Mouse (Mus musculus) gastrocnemius, postnatal 36 days (tissue): ENCODE data around the gene Dpysl4. TPM values are rescaled to one million over a fixed set of nuclear protein-coding genes. Genes with fewer than 3 reads are reported as not detected.
A peak's percentile ranks its signal among the peaks of the same experiment; 100 is the strongest.

Experiments
- DNase-seq, 2 experiments: peaks; one replicate each; pipeline ENCODE4 v3.0.0; 2022
- intact Hi-C: fragments of 180-260 bp; cut with DNase I; formaldehyde crosslinking; loops from one replicate; pipeline ENCODE4 v1.15.1; 2025
- total RNA-seq, 2 experiments: library from RNA; stranded (reverse); gene quantifications; 2 replicates each; pipeline ENCODE4 v1.2.3; 2021

The Dpysl4 gene
- total RNA-seq, 2 experiments from 2014 or later = 0.30 to 0.51 TPM

GRCm38 (mm10) chr7:139095282-139095681, 9.5 kb downstream of the Dpysl4 start:
- intact Hi-C loops = no loop called here
- DNase-seq = no peak

GRCm38 (mm10) chr7:139096399-139096798, 10.6 kb downstream of the Dpysl4 start:
- no peak for DNase-seq
- intact Hi-C loops = no loop called here

DNA sequence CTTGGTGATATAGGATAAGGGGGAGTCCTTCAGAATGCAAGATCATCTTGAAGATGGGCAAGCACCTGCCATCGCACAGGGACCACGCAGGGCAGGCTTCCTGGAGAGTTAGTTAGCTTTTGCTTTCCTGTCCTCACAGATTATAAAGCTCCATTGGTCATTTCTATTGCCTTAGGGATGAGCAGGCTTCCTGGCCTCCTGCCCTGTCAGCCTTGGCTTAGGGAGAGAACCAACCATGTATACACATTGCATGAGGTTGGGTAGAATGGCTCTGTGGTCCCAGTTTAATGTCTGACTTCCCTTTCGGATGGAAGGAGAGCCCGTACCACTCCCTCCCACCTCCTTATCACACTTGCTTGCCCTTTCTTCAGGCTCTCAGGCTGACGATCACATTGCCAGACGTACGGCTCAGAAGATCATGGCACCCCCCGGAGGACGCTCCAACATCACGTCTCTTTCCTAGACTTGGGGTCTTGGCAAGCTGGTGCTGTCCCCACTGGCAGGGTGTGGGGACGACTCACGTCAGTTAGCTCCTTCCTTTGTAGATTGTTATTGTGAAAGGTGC, 14.8 kb downstream of the Dpysl4 start:
- intact Hi-C loops = no loop called here
- no peak for DNase-seq

GRCm38 (mm10) chr7:139101286-139101804, 15.5 kb downstream of the Dpysl4 start:
- intact Hi-C loops = no loop called here
- DNase-seq = no peak

DNA sequence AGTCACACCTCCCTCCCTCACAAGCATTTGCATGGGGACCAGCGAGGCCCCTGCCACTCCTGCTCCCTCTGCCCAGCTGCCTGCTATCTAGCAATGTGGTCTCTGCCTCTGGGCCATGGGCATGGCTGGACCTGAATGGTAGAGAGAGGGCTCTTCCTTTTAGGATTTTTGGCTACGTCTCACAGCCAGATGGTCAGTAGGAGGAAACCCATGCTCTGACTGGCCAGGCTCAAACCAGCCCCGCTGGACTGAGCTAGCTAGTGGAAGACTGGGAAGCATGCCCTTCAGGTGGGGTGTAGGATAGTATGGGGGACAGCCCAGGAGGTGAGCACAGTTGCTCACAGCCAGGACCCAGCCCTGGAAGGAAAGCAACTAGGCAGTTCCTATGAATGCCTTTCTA, 16.0 kb downstream of the Dpysl4 start:
- DNase-seq = no peak
- intact Hi-C loops = no loop called here

DNA sequence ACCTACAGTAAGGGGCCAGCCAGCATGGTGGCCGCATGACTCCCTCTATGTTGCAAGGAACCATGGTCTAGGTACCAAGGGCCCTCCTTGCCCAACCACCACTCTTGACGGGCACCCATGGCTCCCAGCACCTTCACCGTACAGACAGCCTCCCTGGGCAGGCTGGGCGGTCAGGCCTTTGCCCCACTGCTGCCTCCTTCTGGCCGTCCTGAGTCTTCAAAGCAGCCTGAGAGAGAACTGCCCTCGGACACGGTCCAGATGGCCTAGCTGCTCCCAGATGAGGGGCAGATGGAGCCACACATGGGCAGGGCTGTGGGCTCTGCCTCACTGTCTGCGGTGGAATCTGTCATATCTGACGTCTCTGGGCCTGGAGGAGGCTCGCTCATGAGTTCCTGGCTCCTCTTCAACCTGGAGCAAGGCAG, 18.2 kb downstream of the Dpysl4 start:
- no peak for DNase-seq
- intact Hi-C loops = no loop called here

DNA sequence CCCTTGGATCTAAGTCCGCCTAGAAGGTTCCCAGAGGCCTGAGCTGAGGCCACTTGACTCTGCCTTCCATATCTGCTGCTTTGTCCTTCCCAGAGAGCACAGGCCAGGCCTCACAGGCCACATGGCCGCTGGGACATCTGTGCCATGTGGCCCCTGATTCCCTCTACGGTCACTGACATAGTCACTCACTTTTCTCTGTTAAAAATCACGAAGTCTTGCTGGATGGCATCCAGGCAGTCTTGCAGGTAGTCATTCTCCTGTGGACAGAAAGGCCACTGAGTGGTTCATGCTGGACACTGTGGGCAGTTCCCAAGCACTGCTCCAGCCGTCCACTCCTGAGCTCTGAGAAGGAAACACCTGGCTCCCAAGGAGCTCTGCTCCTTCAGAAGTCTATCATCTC, 19.3 kb downstream of the Dpysl4 start:
- DNase-seq = no peak
- intact Hi-C loops = no loop called here

GRCm38 (mm10) chr7:139105705-139106104, 19.9 kb downstream of the Dpysl4 start:
- intact Hi-C loops = no loop called here

DNA sequence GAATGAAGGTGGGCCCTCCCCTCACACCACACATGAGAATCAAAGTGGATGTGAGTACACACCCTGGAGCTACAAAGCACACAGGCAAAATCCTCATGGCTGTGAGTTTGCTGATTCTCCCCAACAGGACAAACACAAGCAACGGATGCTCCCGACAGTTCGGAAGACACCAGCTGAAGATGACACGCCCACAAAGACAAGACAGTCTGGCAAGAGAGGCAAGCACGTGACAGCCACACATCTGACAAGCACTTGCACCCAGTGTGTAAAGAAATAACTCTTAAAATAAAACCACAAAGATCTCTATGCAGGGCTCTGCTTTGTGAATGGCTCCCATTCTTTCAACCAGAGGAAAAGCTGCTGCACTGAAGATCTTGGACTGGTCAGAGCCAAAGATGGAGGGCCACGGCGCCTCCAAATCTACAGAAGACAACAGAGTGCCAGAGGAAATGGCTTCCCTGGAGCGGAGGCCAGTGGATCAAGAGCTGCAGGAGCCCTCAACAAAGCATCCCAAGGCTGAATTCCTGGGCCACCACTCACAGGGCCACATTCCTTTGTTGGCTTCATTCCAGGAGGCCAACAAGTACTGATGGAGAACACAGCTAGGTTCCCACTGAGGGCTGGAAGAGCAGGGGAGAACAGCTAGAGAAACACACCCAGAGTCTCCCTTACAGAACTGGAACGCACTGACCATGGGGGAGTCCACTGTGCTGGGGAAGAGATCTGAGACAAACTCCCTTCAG, 22.3 kb downstream of the Dpysl4 start:
- no peak for DNase-seq
- intact Hi-C loops = no loop called here

More at GRCm38 (mm10) chr7:139105705-139106104, 19.9 kb downstream of the Dpysl4 start:
- DNase-seq = no peak

DNA sequence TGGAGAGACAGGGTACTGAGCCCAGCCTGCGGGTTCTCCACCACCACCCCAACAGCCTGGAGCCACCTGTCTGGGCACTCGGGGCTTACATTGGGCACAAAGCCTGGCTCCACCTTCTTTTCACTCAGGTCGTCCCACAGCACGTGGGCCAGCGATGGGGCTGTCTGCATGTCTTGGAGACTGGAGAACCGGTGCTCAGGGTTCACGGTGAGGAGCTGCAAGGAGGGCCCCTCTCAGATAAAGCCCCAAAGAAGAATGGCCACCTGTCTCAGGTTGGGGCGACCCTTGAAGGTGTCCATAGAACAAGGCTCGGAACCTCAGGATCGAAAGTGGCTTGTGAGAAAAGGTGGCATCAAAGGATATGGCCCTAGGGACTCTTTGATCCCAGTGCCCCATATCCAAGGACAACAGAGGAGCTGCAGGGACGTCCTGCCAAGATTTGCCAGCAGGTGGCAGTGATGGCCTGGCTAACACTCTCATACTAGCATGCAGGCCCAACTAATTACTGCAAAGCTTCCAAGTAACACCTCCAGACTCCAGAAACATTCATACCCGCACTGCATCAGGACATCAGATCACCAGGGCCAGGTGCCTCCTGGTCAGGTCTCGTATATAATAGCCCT, 33.5 kb downstream of the Dpysl4 start:
- intact Hi-C loops = no loop called here
- DNase-seq = peak; percentile 64 to 73

- intact Hi-C loops = loop anchor here (5.0 kb wide), 2 partner anchors 83 to 168 kb away; no protein-coding TSS in a partner anchor
These were observed 34.0 kb downstream of the Dpysl4 start for GRCm38 (mm10) chr7:139119775-139120153.

DNA sequence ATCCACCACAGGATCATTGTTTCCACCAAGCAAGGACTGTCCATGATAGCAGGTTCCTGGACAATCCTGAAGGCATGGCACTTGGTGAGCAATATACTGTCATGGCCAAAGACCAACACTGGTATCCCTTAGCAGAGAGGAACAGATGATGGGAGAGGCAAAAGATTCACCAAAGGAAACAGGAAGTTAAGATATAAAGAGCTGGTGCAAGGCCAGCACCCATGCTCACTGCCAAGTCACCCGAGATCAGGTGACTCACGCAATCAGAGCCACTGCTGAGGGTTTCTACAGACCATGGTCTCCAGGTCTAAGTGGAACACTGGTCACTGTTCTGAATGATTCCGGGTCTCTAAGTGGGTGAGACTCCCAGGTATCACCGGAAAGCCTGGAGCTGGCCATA, 40.1 kb downstream of the Dpysl4 start:
- intact Hi-C loops = no loop called here
- DNase-seq = no peak

More at GRCm38 (mm10) chr7:139119775-139120153, 34.0 kb downstream of the Dpysl4 start:
- no peak for DNase-seq

DNA sequence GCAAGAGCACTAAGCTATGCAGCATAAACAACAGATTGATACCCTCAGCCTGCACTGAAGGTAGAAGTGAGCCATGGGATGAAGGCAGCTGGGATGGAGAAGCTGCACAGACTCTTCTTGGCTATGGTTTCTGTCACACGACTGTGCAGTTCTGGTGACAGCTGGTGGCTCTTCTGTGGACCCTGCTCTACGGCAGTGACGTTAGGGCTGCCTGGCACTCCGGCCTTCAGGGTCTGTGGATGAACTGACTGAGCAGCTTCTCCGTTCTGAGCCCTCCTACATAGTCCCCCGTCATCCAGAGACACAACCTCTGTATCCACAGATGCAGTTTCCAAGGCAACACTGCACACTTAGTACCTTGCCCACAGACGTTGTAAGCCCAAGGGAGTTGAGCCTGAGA, 40.7 kb downstream of the Dpysl4 start:
- intact Hi-C loops = no loop called here
- no peak for DNase-seq

- no peak for DNase-seq
- intact Hi-C loops = no loop called here
These were observed 43.2 kb downstream of the Dpysl4 start for GRCm38 (mm10) chr7:139128994-139129393.

DNA sequence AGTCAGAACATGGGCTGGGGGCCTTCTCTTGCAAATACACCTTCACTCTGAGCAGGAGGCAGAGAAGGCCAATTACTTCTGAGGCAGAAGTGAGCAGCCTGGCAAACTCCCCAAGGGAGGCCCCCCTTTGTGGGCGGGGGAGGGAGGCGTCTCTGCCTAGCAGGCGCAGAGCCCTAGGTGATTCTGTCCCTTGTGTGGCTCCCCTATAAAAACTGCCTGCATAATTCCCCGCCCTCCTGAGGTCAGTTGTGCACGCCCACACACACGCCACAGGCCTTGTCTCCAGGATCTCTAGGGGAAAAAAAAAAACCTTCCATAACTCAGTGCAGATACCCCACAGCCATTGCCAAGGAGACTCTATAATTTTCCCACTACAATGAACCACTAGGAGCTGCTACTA, 44.6 kb downstream of the Dpysl4 start:
- intact Hi-C loops = no loop called here

DNA sequence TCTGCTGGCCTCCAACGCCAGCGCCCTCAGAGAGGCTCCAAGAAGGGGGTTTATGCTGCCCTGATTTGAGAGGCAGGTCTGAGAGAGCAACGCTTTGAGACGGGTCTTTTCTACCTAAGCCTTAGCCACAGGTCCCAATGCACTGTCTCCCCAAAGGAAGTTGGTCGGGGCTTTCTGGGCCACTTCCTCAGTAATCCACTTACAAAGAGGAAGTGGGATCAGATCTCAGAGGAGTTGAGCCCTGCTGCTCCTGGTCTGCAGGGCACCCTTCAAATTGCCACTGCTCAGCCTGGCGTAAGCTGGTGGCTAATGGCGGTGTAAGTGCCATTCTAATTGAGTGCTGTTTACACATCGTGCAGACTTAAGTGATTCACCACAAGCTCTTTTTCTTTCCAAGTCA, 45.7 kb downstream of the Dpysl4 start:
- intact Hi-C loops = no loop called here
- no peak for DNase-seq

More for the DNA sequence above, 44.6 kb downstream of the Dpysl4 start:
- DNase-seq = no peak

DNA sequence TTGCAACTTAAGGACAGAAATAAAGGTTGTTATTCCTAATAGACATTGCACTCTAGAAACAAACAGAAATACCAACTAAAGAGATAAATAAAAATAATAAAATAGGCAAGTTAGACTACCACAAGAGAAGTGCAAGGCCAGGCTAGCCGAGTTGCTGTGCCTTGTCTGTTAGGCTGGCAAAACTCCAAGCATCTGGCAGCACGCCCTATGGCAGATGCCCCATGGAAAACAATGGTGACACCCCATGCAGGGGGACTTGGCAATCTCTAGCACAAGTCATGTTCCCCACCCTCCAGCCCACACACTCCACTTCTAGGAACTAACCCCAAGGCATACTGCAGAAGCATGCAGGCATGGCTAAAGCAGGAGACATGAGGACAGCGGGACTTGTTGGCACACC, 47.6 kb downstream of the Dpysl4 start:
- DNase-seq = no peak
- intact Hi-C loops = no loop called here

GRCm38 (mm10) chr7:139135236-139135635, 49.4 kb downstream of the Dpysl4 start:
- intact Hi-C loops = no loop called here
- no peak for DNase-seq

DNA sequence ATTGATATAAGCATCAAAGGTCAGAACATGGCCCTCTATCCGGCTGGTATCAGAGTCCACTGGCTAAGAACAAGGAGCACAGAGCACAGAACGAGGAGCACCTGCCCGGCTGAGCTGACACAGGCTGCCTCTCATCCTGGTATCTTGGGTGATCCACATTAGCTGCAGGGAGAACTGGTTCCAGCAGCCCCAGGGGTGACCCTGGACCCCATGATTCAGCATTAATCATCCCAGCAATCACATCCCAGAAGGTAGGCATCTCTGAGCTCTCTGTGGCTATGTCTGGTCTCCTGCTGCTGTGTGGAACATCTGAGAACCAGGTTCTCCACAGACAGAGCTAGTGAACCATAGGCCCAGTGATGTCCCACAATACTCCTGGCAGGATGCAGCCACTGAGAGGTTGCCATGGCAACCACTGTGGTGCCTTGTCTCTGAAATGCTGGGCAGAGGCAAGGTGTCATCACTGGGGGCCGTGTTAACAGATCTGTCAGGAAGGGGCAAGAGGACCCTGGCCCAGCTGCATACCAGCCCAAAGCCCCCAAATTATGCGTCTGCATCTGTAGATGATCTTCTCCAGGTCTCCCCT, 51.2 kb downstream of the Dpysl4 start:
- intact Hi-C loops = no loop called here
- DNase-seq = no peak

DNA sequence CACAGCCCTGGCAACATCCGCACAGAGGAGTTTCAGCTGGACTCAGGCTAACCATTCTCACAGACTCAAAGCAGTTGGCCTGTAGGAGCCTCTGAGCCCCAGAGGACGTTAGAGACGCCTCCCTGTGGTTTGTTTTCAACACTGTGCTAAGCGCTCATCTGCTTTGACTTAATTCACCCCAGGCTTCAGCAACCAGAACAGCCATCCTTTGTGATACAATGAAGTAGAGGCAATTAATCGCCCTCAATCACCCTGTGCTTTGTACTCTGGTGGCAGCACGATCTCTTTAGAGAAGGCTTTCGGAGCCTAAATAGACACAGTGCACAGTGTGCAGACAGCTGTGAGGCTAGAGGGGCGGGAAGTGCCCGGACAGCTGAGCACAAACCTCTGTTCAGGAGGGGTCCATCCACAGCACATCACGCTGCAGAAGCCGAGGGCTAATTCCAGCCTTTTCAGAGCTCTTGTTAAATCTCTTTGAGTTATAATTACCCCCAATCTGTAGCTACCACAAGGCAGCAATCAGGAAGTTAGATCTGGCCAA, 54.2 kb downstream of the Dpysl4 start:
- intact Hi-C loops = no loop called here
- DNase-seq = no peak

DNA sequence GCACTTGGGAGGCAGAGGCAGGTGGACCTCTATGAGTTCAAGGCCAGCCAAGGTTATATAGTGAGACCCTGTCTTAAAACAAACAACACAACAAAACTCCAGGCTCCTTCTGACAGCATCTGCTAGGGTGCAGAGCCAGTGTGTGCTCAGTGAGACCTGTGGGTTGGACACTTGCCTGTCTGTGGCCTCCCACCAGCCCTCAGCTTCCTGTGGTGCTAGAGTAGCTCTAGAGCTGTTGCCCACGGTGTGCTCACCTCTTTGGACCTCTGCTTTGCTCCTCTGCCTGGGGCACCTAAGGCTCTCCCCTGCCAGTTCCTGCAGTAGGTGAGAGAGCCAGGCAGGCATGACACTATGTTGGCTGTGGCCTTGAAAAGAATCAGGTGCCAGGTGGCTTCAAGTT, 58.0 kb downstream of the Dpysl4 start:
- DNase-seq = no peak
- intact Hi-C loops = no loop called here
